Mouse (Mus musculus): ENCODE data around the gene Mycbp2. TPM values are rescaled to one million over a fixed set of nuclear protein-coding genes. Genes with fewer than 3 reads are reported as not detected.

Mycbp2 gene
- polyA plus RNA-seq (2015; fragmentation: Illumina TruSeq; extraction: RNeasy Lipid Tissue Mini Kit (QIAGEN cat#74804); ENCODE audit: low read depth, low replicate concordance): 108 TPM

GRCm38 (mm10) chr14:103346729-103347505 is at the start of gene Mycbp2:
TSS of gene Mycbp2 (minus strand) at chr14:103346814.

GRCm38 (mm10) chr14:103099238-103099933 is 247.2 kb downstream of the Mycbp2 start, which contains the start of gene Fbxl3:
TSS of gene Fbxl3 (minus strand) at chr14:103099566.

GRCm38 (mm10) chr14:103069864-103070611 is 276.6 kb downstream of the Mycbp2 start, which contains the start of gene Cln5:
TSS of gene Cln5 (plus strand) at chr14:103070216.

Other genes with a start within 250 kb of the Mycbp2 start
- gene Fbxl3, start 247.2 kb downstream of the Mycbp2 start, polyA plus RNA-seq (2015; fragmentation: Illumina TruSeq; extraction: RNeasy Lipid Tissue Mini Kit (QIAGEN cat#74804); ENCODE audit: low read depth, low replicate concordance): 99.6 TPM
- 2.1 TPM for gene Scel, start 166.5 kb upstream of the Mycbp2 start, polyA plus RNA-seq (2015; fragmentation: Illumina TruSeq; extraction: RNeasy Lipid Tissue Mini Kit (QIAGEN cat#74804); ENCODE audit: low read depth, low replicate concordance)

Measured in brain, adult 10 weeks (tissue).